Mouse (Mus musculus) urinary bladder, adult 18-20 months (tissue): ENCODE data around the gene Ak9.

Experiments used
- DNase-seq, 2 experiments: peaks; one replicate each; pipeline ENCODE4 v3.0.0; 2022; ENCODE audit warnings: low spot score in 2 of 2, mixed read lengths in 2 of 2

Ak9 gene

DNA sequence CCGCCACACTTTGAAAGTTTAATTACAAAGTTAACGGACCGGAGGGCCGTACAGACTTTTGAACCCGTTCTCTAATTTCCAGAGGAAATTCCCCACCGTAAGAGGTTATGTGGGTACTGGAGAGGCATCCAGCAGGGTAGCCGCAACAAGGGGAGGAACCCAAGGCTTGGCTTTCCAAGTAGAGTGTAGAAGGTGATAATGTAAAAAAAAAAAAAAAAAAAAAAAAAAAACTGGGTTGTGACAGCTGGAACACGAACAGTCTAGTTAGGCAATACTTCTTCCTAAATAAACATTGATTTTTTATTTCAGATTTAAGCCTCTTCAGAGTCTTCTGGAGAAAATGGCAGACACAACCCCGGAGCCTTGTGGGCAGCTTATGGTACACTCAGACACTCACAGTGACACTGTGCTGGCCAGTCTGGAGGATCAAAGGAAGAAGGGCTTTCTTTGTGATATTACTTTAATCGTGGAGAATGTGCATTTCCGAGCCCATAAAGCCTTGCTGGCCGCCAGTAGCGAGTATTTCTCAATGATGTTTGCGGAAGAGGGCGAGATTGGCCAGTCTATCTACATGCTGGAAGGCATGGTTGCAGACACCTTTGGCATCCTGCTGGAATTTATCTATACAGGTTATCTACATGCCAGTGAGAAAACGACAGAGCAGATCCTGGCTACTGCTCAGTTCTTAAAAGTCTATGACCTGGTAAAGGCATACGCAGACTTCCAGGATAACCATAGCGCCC is 147.2 kb downstream of the Ak9 start:
- DNase-seq, result no peak

DNA sequence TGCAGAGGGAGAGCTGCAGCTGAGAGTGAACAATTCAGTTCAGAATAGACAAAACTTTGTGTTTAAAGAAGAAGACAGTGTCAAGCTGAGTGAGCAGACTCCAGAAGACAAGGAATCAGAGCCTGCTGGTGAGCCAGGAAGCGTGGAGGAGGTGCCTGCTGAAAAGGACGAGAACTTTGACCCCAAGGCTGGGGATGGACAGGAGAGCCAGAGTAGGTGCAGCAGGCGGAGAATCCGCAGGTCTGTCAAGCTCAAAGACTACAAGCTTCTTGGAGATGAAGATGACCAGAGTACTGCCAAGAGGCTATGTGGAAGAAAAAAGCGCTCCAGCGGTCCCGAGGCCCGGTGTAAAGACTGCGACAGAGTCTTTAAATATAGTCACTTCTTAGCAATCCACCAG is 147.9 kb downstream of the Ak9 start:
- no peak for DNase-seq

DNA sequence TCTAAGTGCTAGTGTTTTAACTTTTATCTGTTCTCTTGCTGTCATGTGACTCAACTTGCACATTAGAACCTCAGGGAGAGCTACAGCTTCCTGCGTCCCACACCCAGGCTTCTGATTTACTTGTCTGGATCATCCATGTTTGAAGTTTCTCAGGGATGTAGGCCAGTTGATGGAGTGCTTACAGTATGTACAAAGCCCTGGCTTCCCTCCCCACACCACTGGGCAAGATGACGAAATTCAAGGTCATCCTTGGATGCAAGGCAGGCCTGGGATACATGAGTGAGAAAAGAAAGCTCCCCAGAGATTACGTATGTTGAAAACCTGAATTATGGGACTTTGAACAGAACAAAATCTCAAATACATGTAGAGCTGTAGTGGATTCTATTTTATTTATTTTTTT is 149.0 kb downstream of the Ak9 start:
- no peak for DNase-seq

DNA sequence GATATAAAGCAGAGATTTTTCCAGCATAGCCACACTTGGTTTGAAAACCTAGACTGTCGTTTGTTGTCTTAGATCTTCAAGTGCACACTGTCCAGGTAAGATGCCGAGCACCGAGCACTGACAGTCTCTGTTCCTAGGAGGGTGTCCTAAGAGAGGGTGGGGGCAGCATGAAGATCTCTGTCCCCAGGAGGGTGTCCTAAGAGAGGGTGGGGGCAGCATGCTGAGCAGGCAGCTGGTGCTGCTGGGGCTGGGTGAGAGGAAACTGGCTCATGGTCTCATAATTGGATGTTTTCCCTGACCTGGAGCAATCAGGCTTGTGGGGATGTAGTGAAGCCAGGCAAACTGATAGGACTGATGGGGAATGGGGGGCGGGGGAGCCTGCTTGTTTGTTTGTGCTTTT is 156.2 kb downstream of the Ak9 start:
- DNase-seq, result no peak

DNA sequence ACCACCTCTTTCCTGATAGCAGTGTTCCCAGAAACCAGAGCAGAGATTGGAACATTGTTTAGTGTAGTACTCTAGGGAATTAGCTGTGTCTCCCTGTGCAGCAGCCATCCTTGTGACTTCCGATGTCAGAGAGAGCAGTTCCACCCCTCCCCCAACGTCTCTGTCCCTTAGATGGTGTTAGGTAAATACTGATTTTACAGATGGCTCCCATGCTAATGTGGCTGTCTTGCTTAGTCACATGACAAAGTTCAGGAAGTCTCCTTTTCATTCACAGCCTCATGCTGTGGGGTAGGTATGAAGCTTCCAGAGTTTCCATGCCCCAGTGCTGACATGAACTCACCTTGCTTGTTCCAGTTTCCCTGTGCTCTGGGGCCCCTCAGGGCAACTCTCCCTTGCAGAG is 156.7 kb downstream of the Ak9 start:
- DNase-seq, result no peak

DNA sequence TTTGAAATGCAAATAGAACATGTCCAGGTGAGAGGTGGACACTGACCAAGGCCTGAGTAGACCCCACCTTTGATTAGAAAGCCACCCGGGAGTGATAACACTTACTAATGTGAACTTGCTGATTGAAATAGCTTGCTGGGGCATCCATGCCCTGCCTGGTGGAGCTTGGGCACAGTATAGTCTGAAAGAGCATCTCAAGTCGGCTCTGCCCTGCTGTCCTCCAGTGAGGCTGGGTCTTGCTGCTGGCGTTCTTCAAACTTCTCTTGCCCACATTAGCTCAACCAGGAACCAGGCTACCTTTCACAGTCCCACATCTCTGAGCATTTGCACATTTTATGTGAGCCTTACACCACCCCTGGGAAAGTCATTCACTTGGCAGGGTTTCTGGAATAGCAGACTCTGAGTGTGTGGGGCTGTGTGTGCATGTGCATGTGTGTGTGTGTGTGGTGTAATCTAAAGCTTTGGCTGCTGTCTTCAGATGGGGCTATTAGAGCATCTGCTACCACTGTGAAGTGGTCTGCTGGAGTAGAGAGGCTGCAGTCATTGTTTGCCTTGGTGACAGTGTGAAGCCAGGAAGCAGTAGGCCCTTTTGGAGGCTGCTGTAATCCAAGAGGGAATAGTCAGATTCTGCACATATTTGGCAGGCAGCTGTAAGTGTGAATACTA is 157.4 kb downstream of the Ak9 start:
- DNase-seq, result no peak

DNA sequence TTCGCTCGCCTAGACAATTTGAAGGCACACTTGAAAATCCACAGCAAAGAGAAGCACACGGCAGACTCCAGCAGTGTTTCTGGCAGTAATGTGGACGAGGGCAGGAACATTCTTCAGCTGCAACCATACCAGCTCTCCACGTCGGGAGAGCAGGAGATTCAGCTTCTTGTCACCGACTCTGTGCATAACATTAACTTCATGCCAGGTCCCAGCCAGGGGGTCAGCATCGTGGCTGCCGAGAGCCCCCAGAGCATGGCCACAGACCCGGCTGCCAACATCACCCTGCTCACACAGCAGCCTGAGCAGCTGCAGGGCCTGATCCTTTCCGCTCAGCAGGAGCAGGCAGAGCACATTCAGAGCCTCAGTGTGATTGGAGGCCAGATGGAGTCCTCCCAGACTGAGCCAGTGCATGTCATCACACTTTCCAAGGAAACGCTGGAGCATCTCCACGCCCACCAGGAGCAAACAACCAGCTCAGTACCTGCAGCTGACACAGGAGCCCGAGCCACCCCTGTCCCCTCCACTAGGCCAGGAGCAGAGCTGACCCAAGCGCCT is 160.7 kb downstream of the Ak9 start:
- no peak for DNase-seq

DNA sequence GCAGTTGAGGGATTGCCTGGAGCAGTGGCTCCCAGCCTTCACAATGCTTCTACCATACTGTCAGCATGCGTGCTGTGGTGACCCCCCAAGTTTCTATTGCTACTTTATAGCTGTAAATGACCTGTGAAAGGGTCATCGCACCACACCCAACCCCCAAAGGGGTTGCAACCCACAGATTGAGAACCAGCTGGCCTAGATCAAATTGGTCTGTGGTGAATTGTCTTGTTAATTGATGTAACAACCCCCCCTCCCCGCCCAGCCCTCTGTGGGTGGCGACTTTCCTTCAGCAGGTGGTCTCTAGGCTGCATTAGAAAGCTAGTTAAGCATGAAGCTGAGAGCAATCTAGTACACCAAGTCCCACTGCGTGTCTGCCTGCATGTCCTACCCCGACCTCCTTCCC is 163.5 kb downstream of the Ak9 start:
- no peak for DNase-seq

DNA sequence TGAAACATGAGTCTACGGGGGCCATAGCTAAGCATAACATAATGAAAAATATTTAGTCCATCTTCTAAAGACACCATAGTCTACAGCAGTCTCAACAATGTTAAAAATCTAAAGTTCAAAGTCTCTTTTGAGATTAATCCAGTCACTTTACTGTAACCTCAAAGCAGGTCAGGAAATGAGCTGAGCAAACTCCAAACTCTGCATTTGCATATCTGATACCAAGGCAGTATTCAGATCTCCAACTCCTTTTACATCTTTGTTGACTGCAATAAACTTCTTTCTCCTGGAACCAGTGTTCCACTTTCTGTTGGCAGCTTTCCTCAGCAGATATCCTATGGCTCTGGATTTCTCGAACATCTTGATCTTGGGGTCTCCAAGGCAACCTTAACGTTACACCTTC is 166.9 kb downstream of the Ak9 start:
- no peak for DNase-seq

DNA sequence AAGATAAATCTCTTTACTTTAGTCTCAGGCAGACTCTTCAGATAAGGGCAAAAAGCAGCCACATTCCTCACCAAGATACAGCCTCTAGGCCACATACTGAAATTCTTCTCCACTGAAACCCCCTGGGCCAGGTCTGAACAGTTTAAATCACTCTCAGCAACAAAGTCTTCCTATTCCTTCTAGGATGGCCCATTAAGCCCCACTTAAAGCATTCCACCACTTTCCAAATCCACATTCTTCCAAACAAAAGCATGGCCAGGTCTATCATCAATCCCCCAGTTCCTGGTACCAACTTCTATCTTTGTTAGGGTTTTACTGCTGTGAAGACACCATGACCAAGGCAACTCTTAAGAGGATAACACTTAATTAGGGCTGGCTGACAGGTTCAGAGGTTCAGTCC is 168.8 kb downstream of the Ak9 start:
- DNase-seq, result no peak

DNA sequence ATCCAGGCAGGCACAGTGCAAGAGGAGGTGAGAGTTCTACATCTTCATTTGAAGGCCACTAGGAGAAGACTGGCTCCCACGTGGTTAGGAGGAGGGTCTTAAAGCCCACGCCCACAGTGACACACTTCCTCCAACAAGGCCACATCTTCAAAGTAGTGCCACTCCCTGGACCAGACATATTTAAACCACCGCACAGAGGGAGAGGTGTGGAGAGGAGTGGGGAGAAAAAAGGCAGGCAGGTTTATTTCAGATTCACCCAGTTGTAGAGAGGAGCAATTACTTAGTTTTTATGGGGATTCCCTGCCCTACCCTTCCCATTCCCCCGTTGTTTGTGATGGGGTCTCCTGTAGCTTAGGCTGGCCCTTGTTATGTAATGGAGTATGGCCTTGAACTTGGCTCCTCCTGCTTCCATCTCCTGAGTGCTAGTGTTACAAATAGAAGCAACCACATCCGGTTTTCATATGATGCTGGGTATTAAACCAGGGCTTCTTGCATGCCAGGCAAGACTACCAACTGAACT is 169.2 kb downstream of the Ak9 start:
- no peak for DNase-seq

DNA sequence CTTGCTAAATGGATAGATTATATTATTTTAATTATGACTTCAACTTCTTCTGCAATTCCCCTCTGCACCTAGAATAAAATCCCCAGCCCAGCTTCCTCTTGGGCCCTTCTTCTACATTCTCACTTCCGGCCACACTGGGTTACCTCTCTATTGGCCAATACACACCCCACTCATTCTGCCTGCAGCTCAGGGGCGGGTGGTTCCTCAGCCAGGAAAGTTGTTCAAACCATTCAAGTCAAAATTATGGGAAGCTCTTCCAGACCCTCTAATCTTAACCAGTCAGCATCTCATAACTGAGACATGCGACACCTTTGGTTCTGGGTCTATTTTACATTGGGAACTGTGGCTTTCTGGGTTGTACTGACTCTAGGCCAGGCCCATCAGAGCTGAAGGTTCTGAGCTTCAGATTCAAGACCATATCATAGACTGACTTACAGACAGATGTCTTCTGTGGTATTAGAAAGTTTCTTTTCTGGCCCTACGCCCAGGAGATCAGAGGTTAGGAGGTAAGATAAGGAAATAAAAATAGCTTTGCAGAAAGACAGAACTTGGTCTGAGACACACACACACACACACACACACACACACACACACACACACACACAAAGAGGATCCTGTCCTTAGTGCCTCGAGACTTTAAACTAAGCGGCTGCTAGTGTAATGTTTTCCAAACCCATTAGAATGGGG is 170.1 kb downstream of the Ak9 start:
- no peak for DNase-seq

DNA sequence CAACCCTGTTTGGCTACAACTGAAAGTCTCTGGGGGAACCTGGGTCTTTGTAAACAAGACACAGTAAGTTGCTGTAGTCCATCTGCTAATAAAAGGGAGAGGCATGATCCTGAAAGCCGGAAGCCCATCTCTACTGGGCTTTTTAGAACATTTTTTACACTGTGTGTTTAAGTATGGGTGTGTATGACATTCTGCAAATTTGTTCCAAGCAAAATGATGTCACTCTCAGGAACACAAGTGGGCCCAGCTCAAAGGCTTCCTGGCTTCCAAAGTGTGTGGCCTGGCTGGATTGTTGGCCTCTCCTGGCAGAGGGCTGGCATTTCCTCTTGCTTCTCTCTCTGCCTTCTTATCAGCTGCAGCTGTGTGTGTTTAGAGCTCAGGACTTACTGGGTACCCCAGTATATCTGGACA is 171.2 kb downstream of the Ak9 start:
- DNase-seq, result no peak

DNA sequence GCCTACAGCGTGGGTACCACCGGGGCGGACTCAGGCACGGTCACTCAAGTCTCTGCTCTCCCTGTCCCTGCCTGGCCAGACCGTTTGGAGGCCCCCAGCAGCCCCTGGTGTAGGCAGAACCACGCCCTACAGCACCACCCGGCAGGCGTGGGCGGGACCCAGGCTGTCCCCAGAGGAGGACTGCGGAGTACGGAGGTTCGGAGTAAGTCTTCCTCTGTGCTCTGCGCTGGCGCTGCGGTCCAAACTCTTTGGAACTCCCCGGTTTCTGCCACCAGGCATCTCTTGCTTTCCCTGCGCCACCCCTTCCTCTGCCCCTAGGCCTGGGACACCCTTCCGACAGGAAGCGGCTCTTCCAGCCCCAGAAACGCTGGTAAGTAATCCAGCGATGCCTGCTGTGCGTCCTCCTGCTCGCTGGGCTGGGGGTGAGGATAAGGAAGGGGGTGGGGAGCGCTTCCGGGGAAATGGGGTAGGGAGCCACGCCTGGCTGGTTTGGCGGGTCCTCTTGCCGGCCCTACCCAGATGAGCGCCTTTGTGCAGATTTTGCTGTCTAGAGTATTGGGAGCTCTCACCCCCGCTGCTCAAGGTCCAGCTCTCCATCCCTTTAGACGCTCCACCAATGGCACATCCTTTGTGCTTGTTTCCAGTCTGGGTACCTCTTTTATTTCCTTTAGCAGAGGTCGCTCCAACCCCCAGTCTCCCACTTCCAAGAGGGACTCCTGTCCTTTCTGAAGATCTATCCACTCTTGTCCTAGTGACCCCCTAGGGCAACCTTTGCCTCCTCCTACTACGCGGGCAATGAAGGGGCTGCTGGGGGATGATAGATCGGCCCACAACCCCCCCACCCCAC is 172.6 kb downstream of the Ak9 start, which contains the start of gene Mical1:
Gene Mical1, plus strand, starts transcription at position 144 of the 847 bp plus-strand sequence.
- peak; percentile 50 to 59 for DNase-seq

DNA sequence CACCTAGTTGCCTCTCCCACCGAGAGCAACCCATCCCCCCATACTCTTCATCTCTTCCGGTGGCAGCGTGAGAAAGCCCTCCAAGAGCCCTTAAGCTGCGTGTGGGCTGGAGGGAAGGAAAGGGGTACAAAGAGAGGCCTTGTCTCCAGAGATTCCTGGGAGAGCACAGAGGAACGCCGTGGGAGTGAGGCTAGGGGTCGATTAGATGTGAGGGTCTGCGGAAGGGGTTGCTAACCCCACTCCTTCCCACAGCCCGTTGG is 173.2 kb downstream of the Ak9 start:
- DNase-seq, result no peak

DNA sequence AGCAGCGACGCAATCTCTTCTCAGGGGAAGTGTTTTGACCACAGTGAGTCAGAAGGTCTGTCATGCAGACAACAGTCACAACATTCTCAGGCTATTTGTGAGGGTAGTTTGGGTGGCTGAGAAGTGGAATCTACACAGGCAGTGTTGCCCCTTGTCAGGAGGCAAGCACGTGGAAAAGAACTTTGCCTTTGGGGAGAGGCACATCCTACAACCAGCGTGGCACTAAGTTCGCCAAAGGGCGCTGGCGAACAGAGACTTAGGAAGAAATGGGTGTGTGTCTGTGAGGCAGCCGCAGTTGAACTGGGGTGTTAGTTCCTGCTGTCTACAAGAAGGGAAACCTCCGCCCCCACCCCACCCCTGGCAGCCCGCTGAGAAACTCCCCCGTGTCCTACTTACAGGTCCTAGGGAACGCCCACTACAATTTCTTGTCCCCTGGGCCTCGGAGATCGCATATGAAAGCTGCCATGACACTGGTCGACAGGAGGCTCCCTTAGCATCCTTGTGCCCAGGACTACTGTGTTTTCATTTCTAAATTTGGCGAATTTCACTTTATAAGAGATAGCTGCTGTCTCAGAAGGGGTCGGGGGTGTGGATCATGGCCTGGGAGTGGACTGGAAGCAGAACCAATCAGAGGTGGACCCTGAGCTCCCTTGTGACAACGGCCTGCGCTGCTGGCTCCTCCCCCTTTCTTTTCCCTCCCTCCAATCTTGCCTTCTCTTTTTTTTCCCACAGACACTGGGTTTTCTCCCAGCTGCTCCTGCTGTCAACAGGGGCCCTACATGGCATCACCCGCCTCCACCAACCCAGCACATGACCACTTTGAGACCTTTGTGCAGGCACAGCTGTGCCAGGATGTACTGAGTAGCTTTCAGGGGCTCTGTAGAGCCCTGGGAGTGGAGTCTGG is 173.8 kb downstream of the Ak9 start:
- peak; percentile 39 to 70 for DNase-seq

DNA sequence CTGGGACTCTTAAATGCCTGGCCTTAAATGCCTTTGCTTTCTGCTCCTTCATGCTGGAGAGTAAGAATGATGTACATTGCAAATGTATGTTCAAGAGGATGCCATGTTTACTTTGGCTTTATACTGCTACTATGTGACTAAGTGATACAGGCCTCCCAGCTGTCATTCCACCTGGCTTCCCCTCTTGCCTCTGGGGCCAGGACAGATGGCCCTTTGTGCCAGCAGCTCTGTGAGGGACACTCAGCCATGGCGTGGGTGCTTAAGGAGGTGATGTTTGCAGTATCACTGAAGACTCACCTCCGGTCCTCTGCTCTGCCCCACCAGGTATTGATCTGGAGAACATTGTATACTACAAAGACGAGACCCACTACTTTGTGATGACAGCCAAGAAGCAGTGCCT is 176.2 kb downstream of the Ak9 start:
- DNase-seq, result no peak

DNA sequence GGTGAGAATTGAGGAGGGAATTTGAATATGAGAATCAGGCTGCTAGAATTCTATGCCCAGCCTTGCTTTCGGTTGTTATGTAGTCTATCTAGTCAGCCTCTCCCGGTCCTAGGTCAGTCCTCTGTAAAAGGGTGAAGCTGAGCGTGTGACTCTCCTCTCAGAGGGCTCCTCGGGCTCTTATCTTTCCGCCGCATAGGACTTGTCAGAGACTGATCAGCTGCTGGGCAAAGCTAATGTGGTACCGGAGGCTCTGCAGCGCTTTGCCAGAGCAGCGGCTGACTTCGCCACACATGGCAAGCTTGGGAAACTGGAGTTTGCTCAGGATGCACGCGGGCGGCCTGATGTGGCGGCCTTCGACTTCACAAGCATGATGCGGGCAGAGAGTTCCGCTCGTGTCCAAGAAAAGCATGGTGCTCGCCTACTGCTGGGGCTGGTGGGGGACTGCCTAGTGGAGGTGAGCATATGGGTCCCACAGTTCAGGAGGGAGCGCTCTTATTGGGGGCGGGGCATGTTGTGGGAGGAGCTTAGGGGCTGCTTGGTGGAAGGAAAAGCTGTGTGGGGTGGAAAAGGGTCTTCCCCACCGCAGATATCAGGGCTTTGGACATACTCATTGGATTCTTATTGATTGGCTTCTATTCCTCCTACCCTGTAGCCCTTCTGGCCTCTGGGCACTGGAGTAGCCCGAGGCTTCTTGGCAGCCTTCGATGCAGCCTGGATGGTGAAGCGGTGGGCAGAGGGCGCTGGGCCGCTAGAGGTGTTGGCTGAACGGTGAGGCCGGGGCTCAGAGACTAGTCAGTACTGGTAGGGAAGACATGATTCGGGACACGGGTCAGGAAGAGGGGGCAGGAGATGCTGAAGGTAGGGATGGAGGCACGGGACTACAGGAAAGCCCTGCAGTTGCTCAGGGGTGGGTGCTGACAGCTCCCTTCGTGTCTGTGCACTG is 177.4 kb downstream of the Ak9 start:
- no peak for DNase-seq

DNA sequence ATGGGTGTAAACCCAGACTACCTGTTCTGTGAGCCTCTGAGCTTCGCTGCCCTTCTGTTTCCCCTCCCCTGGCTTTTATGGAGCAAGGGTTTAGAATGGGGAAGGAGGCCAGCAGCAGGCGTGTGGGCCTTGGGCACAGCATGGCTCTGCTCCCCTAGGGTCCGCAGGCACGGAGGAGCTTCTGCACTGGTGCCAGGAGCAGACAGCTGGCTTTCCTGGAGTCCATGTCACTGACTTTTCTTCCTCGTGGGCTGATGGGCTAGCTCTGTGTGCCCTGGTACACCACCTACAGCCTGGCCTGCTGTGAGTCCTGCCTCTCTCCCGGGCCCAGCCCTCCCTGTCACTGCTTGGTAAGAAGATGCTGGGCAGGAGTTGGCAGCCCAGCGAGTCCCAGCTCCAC is 178.7 kb downstream of the Ak9 start:
- DNase-seq, result no peak
